Mouse (Mus musculus): ENCODE measurements around the gene Trp53tg5. TPM values are rescaled to one million over a fixed set of nuclear protein-coding genes. Genes with fewer than 3 reads are reported as not detected.

Gene Trp53tg5
- total RNA-seq (2023), result not detected

GRCm38 (mm10) chr2:164473624-164474023 is at the start of gene Trp53tg5:
Trp53tg5 (minus strand) TSS chr2:164473724.

GRCm38 (mm10) chr2:164496847-164497690 is 23.5 kb upstream of the Trp53tg5 start, which contains the start of gene Pigt:
Pigt (plus strand) TSS chr2:164497520.

GRCm38 (mm10) chr2:164485681-164486257 is 12.2 kb upstream of the Trp53tg5 start, which contains the start of gene Dbndd2:
Dbndd2 (plus strand) TSS chr2:164486106.

GRCm38 (mm10) chr2:164460745-164461551 is 12.6 kb downstream of the Trp53tg5 start, which contains the start of gene Gm20458:
Gm20458 (plus strand) TSS chr2:164460967.

GRCm38 (mm10) chr2:164456864-164457300 is 16.6 kb downstream of the Trp53tg5 start, which contains the start of gene Sys1:
Sys1 (plus strand) TSS chr2:164456964.

GRCm38 (mm10) chr2:164443460-164444000 is 30.0 kb downstream of the Trp53tg5 start, which contains the start of gene Sdc4:
Sdc4 (minus strand) TSS chr2:164443887.

Other genes starting within 250 kb of the Trp53tg5 start
- gene Svs2, start 235.3 kb downstream of the Trp53tg5 start, total RNA-seq (2023), result not detected
- gene Svs3b, start 217.1 kb downstream of the Trp53tg5 start, total RNA-seq (2023), result not detected
- not detected for gene Svs4, start 195.3 kb downstream of the Trp53tg5 start, total RNA-seq (2023)
- gene Svs3a, start 184.5 kb downstream of the Trp53tg5 start, total RNA-seq (2023), result not detected
- not detected for gene Svs6, start 157.0 kb downstream of the Trp53tg5 start, total RNA-seq (2023)
- not detected for gene Svs5, start 141.0 kb downstream of the Trp53tg5 start, total RNA-seq (2023)
- gene Slpi, start 84.6 kb downstream of the Trp53tg5 start, total RNA-seq (2023), result 3.9 TPM
- not detected for gene Rbpjl, start 70.6 kb downstream of the Trp53tg5 start, total RNA-seq (2023)
- gene Matn4, start 68.6 kb downstream of the Trp53tg5 start, total RNA-seq (2023), result not detected
- gene Sdc4, start 29.8 kb downstream of the Trp53tg5 start, total RNA-seq (2023), result 11.7 TPM
- gene Sys1, start 16.8 kb downstream of the Trp53tg5 start, total RNA-seq (2023), result 44.3 TPM
- 6.3 TPM for gene Gm20458, start 12.8 kb downstream of the Trp53tg5 start, total RNA-seq (2023)
- 5.1 TPM for gene Dbndd2, start 12.4 kb upstream of the Trp53tg5 start, total RNA-seq (2023)
- gene Pigt, start 23.8 kb upstream of the Trp53tg5 start, total RNA-seq (2023), result 56.1 TPM
- not detected for gene Wfdc2, start 88.7 kb upstream of the Trp53tg5 start, total RNA-seq (2023)
- gene Spint3, start 99.7 kb upstream of the Trp53tg5 start, total RNA-seq (2023), result not detected
- not detected for gene Wfdc6a, start 111.7 kb upstream of the Trp53tg5 start, total RNA-seq (2023)
- gene Eppin, start 119.9 kb upstream of the Trp53tg5 start, total RNA-seq (2023), result not detected
- gene Wfdc6b, start 139.8 kb upstream of the Trp53tg5 start, total RNA-seq (2023), result not detected
- not detected for gene Wfdc8, start 139.9 kb upstream of the Trp53tg5 start, total RNA-seq (2023)
- not detected for gene Wfdc16, start 165.1 kb upstream of the Trp53tg5 start, total RNA-seq (2023)
- gene Wfdc10, start 182.3 kb upstream of the Trp53tg5 start, total RNA-seq (2023), result not detected
- not detected for gene Wfdc9, start 182.9 kb upstream of the Trp53tg5 start, total RNA-seq (2023)
- gene Wfdc11, start 200.4 kb upstream of the Trp53tg5 start, total RNA-seq (2023), result not detected
- not detected for gene Wfdc13, start 211.4 kb upstream of the Trp53tg5 start, total RNA-seq (2023)
- gene Spint4, start 224.8 kb upstream of the Trp53tg5 start, total RNA-seq (2023), result not detected
- gene Spint5, start 241.6 kb upstream of the Trp53tg5 start, total RNA-seq (2023), result not detected